Mouse (Mus musculus): ENCODE measurements around the gene Ppm1j.
"Not testable (repeated sequence)": the region's sequence is repeated elsewhere in the genome, so short reads cannot be mapped to it uniquely, and the experiment has no call there.

Ppm1j gene

GRCm38 (mm10) chr3:104780561-104781420 lies at the start of gene Ppm1j:
Ppm1j (plus strand) TSS chr3:104781056.
- peak; percentile 47 to 49 for DNase-seq (ENCODE audit: low spot score in 2 of 2)

GRCm38 (mm10) chr3:104732907-104733306 lies 47.9 kb upstream of the Ppm1j start:
- no peak for DNase-seq (ENCODE audit: low spot score in 2 of 2)

GRCm38 (mm10) chr3:104734654-104735053 lies 46.2 kb upstream of the Ppm1j start:
- DNase-seq (ENCODE audit: low spot score in 2 of 2): no peak

- no peak for DNase-seq (ENCODE audit: low spot score in 2 of 2)
These were observed 38.9 kb upstream of the Ppm1j start for GRCm38 (mm10) chr3:104741954-104742353.

GRCm38 (mm10) chr3:104743161-104743560 lies 37.7 kb upstream of the Ppm1j start:
- no peak for DNase-seq (ENCODE audit: low spot score in 2 of 2)

- DNase-seq (ENCODE audit: low spot score in 2 of 2): no peak
These were observed 37.0 kb upstream of the Ppm1j start for GRCm38 (mm10) chr3:104743864-104744263.

GRCm38 (mm10) chr3:104752845-104753244 lies 28.0 kb upstream of the Ppm1j start:
- not testable (repeated sequence) for DNase-seq (ENCODE audit: low spot score in 2 of 2)

GRCm38 (mm10) chr3:104758406-104758805 lies 22.4 kb upstream of the Ppm1j start:
- peak in 1 of 2 experiments; percentile 26 for DNase-seq (ENCODE audit: low spot score in 2 of 2)

GRCm38 (mm10) chr3:104758869-104759268 lies 22.0 kb upstream of the Ppm1j start:
- no peak for DNase-seq (ENCODE audit: low spot score in 2 of 2)

GRCm38 (mm10) chr3:104762103-104762863 lies 18.6 kb upstream of the Ppm1j start:
- DNase-seq (ENCODE audit: low spot score in 2 of 2): peak in 1 of 2 experiments; percentile 20

GRCm38 (mm10) chr3:104765021-104765420 lies 15.8 kb upstream of the Ppm1j start:
- DNase-seq (ENCODE audit: low spot score in 2 of 2): no peak

- DNase-seq (ENCODE audit: low spot score in 2 of 2): no peak
These were observed 13.7 kb upstream of the Ppm1j start for GRCm38 (mm10) chr3:104767141-104767540.

GRCm38 (mm10) chr3:104767716-104768115 lies 13.1 kb upstream of the Ppm1j start:
- no peak for DNase-seq (ENCODE audit: low spot score in 2 of 2)

GRCm38 (mm10) chr3:104769135-104769534 lies 11.7 kb upstream of the Ppm1j start:
- DNase-seq (ENCODE audit: low spot score in 2 of 2): no peak

- DNase-seq (ENCODE audit: low spot score in 2 of 2): no peak
These were observed 10.8 kb upstream of the Ppm1j start for GRCm38 (mm10) chr3:104770035-104770434.

GRCm38 (mm10) chr3:104770918-104771317 lies 9.9 kb upstream of the Ppm1j start:
- DNase-seq (ENCODE audit: low spot score in 2 of 2): no peak

GRCm38 (mm10) chr3:104771460-104771859 lies 9.4 kb upstream of the Ppm1j start:
- no peak for DNase-seq (ENCODE audit: low spot score in 2 of 2)

GRCm38 (mm10) chr3:104773301-104773700 lies 7.6 kb upstream of the Ppm1j start:
- no peak for DNase-seq (ENCODE audit: low spot score in 2 of 2)

- DNase-seq (ENCODE audit: low spot score in 2 of 2): no peak
These were observed 3.5 kb upstream of the Ppm1j start for GRCm38 (mm10) chr3:104777342-104777741.

GRCm38 (mm10) chr3:104779949-104780348 lies 907 bp upstream of the Ppm1j start:
- peak; percentile 43 to 48 for DNase-seq (ENCODE audit: low spot score in 2 of 2)

GRCm38 (mm10) chr3:104781471-104781903 lies 631 bp downstream of the Ppm1j start, which contains the start of gene Fam19a3:
Fam19a3 (minus strand) TSS chr3:104781840.
- DNase-seq (ENCODE audit: low spot score in 2 of 2): peak; percentile 32 to 36

GRCm38 (mm10) chr3:104782061-104782681 lies 1.3 kb downstream of the Ppm1j start:
- no peak for DNase-seq (ENCODE audit: low spot score in 2 of 2)

Measured in spleen, postnatal 36 days (tissue).